Mouse (Mus musculus) lung, postnatal 0 days (tissue): ENCODE data around the gene Olfr1352. TPM values are rescaled to one million over a fixed set of nuclear protein-coding genes. Genes with fewer than 3 reads are reported as not detected.
"Not testable (repeated sequence)": the region's sequence is repeated elsewhere in the genome, so short reads cannot be mapped to it uniquely, and the experiment has no call there.

Source experiments
- ATAC-seq: fragments of 200-750 bp; cut with Nextera tagmentation; 2 replicates; pipeline ENCODE4 v1.8.0; 2017; ENCODE audit warnings: moderate library complexity
- DNase-seq: peaks from one replicate; pipeline ENCODE4 v3.0.0-alpha.2; 2016; ENCODE audit warnings: low spot score
- H3K27ac ChIP-seq: fragments of 300-500 bp; sonication (generic); 2 replicates; pipeline ENCODE4 v1.5.1; 2014; ENCODE audit warnings: antibody characterized with exemption, mild to moderate bottlenecking, low read length, mixed read lengths
- H3K27me3 ChIP-seq: fragments of 300-500 bp; sonication (generic); replicated peaks from 2 replicates; pipeline ENCODE4 v1.6.1; 2014; ENCODE audit warnings: low read length, mixed read lengths; ENCODE audit not compliant: insufficient read depth
- H3K36me3 ChIP-seq: fragments of 300-500 bp; sonication (generic); 2 replicates; pipeline ENCODE4 v1.6.1; 2014; ENCODE audit warnings: low read length, mixed read lengths; ENCODE audit not compliant: insufficient read depth
- H3K4me1 ChIP-seq: fragments of 300-500 bp; sonication (generic); 2 replicates; pipeline ENCODE4 v1.6.1; 2014; ENCODE audit warnings: antibody characterized with exemption, low read depth, low read length, mixed read lengths; ENCODE audit not compliant: insufficient read depth
- H3K4me2 ChIP-seq: fragments of 300-500 bp; sonication (generic); replicated peaks from 2 replicates; pipeline ENCODE4 v1.6.1; 2014; ENCODE audit warnings: low read depth, mild to moderate bottlenecking, low read length, moderate library complexity, mixed read lengths
- H3K4me3 ChIP-seq: fragments of 300-500 bp; sonication (generic); 2 replicates; pipeline ENCODE4 v1.5.1; 2014; ENCODE audit warnings: low read depth, low read length
- H3K9ac ChIP-seq: fragments of 300-500 bp; sonication (generic); replicated peaks from 2 replicates; pipeline ENCODE4 v1.6.1; 2014; ENCODE audit warnings: low read depth, mild to moderate bottlenecking
- H3K9me3 ChIP-seq: fragments of 300-500 bp; sonication (generic); 2 replicates; pipeline ENCODE4 v1.6.1; 2016; ENCODE audit warnings: low read length, mixed read lengths
- CTCF ChIP-seq: IDR thresholded peaks from 2 replicates; pipeline ENCODE4 v1.5.1; 2016; ENCODE audit warnings: antibody characterized with exemption, mild to moderate bottlenecking
- EP300 ChIP-seq: IDR thresholded peaks from 2 replicates; pipeline ENCODE4 v1.6.1; 2016; ENCODE audit warnings: antibody characterized with exemption, mild to moderate bottlenecking, control low read depth
- WGBS: fragments of 180-500 bp; shearing (Covaris S2); extraction: QIAGEN DNeasy Blood & Tissue Kit; methylation state at CpG from one replicate; pipeline ENCODE4 v1.1.7; 2014; 5-methylcytosine and 5-hydroxymethylcytosine counted together
- polyA plus RNA-seq: library from polyadenylated mRNA; unstranded; fragments of >200 nt; fragmentation: Nextera tagmentation; extraction: Ambion mirVana; gene quantifications from 2 replicates; pipeline ENCODE4 v1.2.1, GENCODE M21; 2015

The Olfr1352 gene
- polyA plus RNA-seq = not detected in 2 replicates

- Histone ChIP-seq H3K4me1 (no peaks in the 10 kb centered on the region), H3K9me3 (no peaks in the 10 kb centered on the region), H3K27me3 (no peaks in the 10 kb centered on the region), H3K9ac (no peak within 1 kb of the TSS), H3K4me2 (no peak within 1 kb of the TSS), H3K27ac (no peak within 1 kb of the TSS), H3K4me3 (no peak within 1 kb of the TSS), H3K36me3 (no peaks in the 10 kb centered on the region)
- no peak for TF ChIP-seq CTCF
- ATAC-seq (no peak), DNase-seq (no peak)
Observed at GRCm38 (mm10) chr10:78980750-78981149, at the start of gene Olfr1352. Gene Olfr1352 (plus strand): TSS chr10:78981050.

- not testable (repeated sequence) for H3K9ac ChIP-seq, H3K36me3 ChIP-seq, ATAC-seq, H3K4me3 ChIP-seq, DNase-seq, H3K27me3 ChIP-seq, H3K4me2 ChIP-seq, H3K4me1 ChIP-seq, H3K27ac ChIP-seq, H3K9me3 ChIP-seq
- 75% methylated on average over 1 of the region's 1 CpGs for WGBS
Observed at GRCm38 (mm10) chr10:78950336-78950735, 30.5 kb upstream of the Olfr1352 start, which contains the start of gene Olfr8. Gene Olfr8 (plus strand): TSS chr10:78950636.

GRCm38 (mm10) chr10:78963009-78963408, 17.8 kb upstream of the Olfr1352 start, which contains the start of gene Olfr1353:
Gene Olfr1353 (plus strand): TSS chr10:78963309.
- H3K9me3 ChIP-seq, DNase-seq, H3K36me3 ChIP-seq, H3K27me3 ChIP-seq, ATAC-seq, H3K27ac ChIP-seq, H3K4me1 ChIP-seq, H3K9ac ChIP-seq, H3K4me2 ChIP-seq, H3K4me3 ChIP-seq: not testable (repeated sequence)

GRCm38 (mm10) chr10:79012172-79012571, 31.3 kb downstream of the Olfr1352 start, which contains the start of gene Olfr1351:
Gene Olfr1351 (plus strand): TSS chr10:79012472.
- H3K27me3 ChIP-seq = no peaks in the 10 kb centered on the region
- TF ChIP-seq EP300 (no peak), CTCF (no peak)
- no peak within 1 kb of the TSS for H3K4me2 ChIP-seq
- no peak within 1 kb of the TSS for H3K4me3 ChIP-seq
- H3K27ac ChIP-seq = no peak within 1 kb of the TSS
- no peaks in the 10 kb centered on the region for H3K4me1 ChIP-seq
- H3K9me3 ChIP-seq = no peaks in the 10 kb centered on the region
- no peak within 1 kb of the TSS for H3K9ac ChIP-seq
- ATAC-seq (no peak), DNase-seq (no peak)
- 69% methylated on average over 1 of the region's 1 CpGs for WGBS
- H3K36me3 ChIP-seq = no peaks in the 10 kb centered on the region

- ATAC-seq = no peak
- Histone ChIP-seq H3K4me3 (no peak within 1 kb of the TSS), H3K9me3 (no peaks in the 10 kb centered on the region), H3K27ac (no peak within 1 kb of the TSS), H3K9ac (no peak within 1 kb of the TSS), H3K4me2 (no peak within 1 kb of the TSS), H3K4me1 (no peaks in the 10 kb centered on the region), H3K27me3 (no peaks in the 10 kb centered on the region), H3K36me3 (no peaks in the 10 kb centered on the region)
- TF ChIP-seq CTCF (no peak), EP300 (no peak)
- DNase-seq = no peak
Observed at GRCm38 (mm10) chr10:79028441-79028840, 47.6 kb downstream of the Olfr1352 start, which contains the start of gene Olfr57. Gene Olfr57 (plus strand): TSS chr10:79028741.

Other genes starting within 250 kb of the Olfr1352 start
- gene Ccdc105, start 228.0 kb upstream of the Olfr1352 start, polyA plus RNA-seq = not detected in 2 replicates
- gene Slc1a6, start 200.6 kb upstream of the Olfr1352 start, polyA plus RNA-seq = 0.36 and 0.41 TPM in 2 replicates
- gene Olfr1356, start 128.9 kb upstream of the Olfr1352 start, polyA plus RNA-seq = not detected in 2 replicates
- gene Olfr1355, start 105.5 kb upstream of the Olfr1352 start, polyA plus RNA-seq = not detected in 2 replicates
- gene Olfr1354, start 67.9 kb upstream of the Olfr1352 start, polyA plus RNA-seq = not detected in 2 replicates
- gene Olfr8, start 30.4 kb upstream of the Olfr1352 start, polyA plus RNA-seq = not detected in 2 replicates
- gene Olfr1353, start 17.7 kb upstream of the Olfr1352 start, polyA plus RNA-seq = not detected in 2 replicates
- not detected in 2 replicates for gene Olfr1351, start 31.4 kb downstream of the Olfr1352 start, polyA plus RNA-seq
- not detected in 2 replicates for gene Olfr57, start 47.7 kb downstream of the Olfr1352 start, polyA plus RNA-seq
- 15.8 and 16.4 TPM in 2 replicates for gene 2610008E11Rik, start 116.5 kb downstream of the Olfr1352 start, polyA plus RNA-seq
- gene Vmn2r80, start 167.7 kb downstream of the Olfr1352 start, polyA plus RNA-seq = not detected in 2 replicates